Mouse (Mus musculus): ENCODE data around the gene H2-K1. TPM values are rescaled to one million over a fixed set of nuclear protein-coding genes. Genes with fewer than 3 reads are reported as not detected.

The H2-K1 gene
- polyA plus RNA-seq, 1 experiment from 2014 or later: 4.7 TPM

DNA sequence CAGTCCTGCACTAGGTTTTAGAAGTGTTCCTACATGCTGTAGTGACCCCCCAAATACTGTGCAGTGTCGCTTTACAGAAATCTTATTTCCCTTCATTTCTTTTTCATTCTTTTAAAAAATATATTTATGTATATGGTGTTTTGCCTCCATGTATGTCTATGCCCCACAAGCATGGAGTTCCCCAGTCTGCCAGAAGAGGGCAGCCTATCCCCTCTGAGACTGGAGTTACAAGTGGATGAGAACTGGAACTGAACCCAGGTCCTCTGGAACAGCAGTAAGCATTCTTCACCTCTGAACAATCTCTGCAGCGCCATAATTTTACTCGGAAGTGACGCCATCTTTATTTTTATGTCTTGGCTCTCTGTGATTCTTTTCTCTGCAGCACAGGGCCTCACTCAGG lies 30.8 kb downstream of the H2-K1 start:
- DNase-seq (ENCODE audit: low spot score): no peak
- WGBS: 72% methylated on average over 4 of the region's 4 CpGs
- no peaks in the 10 kb centered on the region for H3K9me3 ChIP-seq (replicated peaks)
- peaks cover 24% of the 10 kb centered on the region for H3K36me3 ChIP-seq
- no peaks in the 10 kb centered on the region for H3K4me1 ChIP-seq
- H3K27me3 ChIP-seq (ENCODE audit: low read depth, poor library complexity, severe bottlenecking): no peaks in the 10 kb centered on the region
- no peak overlapping the region for H3K4me3 ChIP-seq
- no peak overlapping the region for H3K27ac ChIP-seq

GRCm38 (mm10) chr17:33968927-33969326 lies 31.2 kb downstream of the H2-K1 start:
- H3K4me3 ChIP-seq: no peak overlapping the region
- H3K4me1 ChIP-seq: no peaks in the 10 kb centered on the region
- no peak for DNase-seq (ENCODE audit: low spot score)
- no peaks in the 10 kb centered on the region for H3K27me3 ChIP-seq (ENCODE audit: low read depth, poor library complexity, severe bottlenecking)
- H3K36me3 ChIP-seq: peaks cover 28% of the 10 kb centered on the region
- 30% methylated on average over 5 of the region's 5 CpGs for WGBS
- H3K27ac ChIP-seq: no peak overlapping the region
- H3K9me3 ChIP-seq (replicated peaks): no peaks in the 10 kb centered on the region

- H3K4me1 ChIP-seq: no peaks in the 10 kb centered on the region
- H3K36me3 ChIP-seq: peaks cover 32% of the 10 kb centered on the region
- H3K9me3 ChIP-seq (replicated peaks): no peaks in the 10 kb centered on the region
- no peaks in the 10 kb centered on the region for H3K27me3 ChIP-seq (ENCODE audit: low read depth, poor library complexity, severe bottlenecking)
- WGBS: 4% methylated on average over 9 of the region's 9 CpGs
- H3K27ac ChIP-seq: no peak overlapping the region
- DNase-seq (ENCODE audit: low spot score): peak; percentile 91
- no peak overlapping the region for H3K4me3 ChIP-seq
Measured at GRCm38 (mm10) chr17:33968489-33968888, 31.7 kb downstream of the H2-K1 start.

DNA sequence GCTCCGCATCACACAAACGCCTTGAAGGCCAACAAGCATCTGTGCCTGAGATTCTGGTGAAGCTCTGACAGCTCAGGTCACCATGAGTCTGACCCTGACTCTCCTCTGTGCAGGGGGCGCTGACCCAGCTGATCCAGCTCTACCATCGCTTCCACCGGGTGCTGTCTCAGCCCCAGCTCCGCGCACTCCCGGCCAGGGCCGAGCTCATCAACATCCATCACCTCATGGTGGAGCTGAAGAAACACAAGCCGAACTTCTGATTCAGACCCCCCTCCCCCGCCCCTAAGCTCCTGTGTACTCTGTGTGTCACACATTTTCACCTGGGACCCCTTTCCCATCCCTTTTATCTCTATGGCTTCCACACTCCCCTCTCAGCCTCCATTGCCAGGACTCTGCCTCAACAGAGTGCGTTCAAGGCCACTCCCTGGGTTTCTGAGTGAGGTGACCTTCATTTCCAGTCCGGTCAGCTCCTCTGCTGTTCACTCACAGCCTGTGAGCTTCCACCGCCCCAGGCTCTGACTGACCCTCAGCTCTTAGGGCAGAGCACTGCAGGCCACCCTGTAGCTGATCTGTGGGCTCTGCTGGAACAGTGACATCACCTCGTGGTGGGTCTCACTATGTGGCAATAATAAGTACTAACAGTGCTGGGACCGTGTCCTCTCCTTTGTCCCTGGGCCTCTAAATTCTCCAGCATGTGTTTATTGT lies 34.1 kb downstream of the H2-K1 start:
- WGBS: 89% methylated on average over 16 of the region's 16 CpGs
- Histone ChIP-seq H3K9me3 (replicated peaks) (no peaks in the 10 kb centered on the region), H3K27ac (no peak overlapping the region), H3K36me3 (peaks cover 57% of the 10 kb centered on the region), H3K27me3 (ENCODE audit: low read depth, poor library complexity, severe bottlenecking) (no peaks in the 10 kb centered on the region), H3K4me1 (no peaks in the 10 kb centered on the region), H3K4me3 (no peak overlapping the region)
- DNase-seq (ENCODE audit: low spot score): no peak

- Histone ChIP-seq H3K9me3 (replicated peaks) (no peaks in the 10 kb centered on the region), H3K27me3 (ENCODE audit: low read depth, poor library complexity, severe bottlenecking) (no peaks in the 10 kb centered on the region), H3K4me3 (no peak overlapping the region), H3K4me1 (no peaks in the 10 kb centered on the region), H3K36me3 (peaks cover 64% of the 10 kb centered on the region), H3K27ac (no peak overlapping the region)
- 95% methylated on average over 17 of the region's 17 CpGs for WGBS
- DNase-seq (ENCODE audit: low spot score): no peak
Measured at GRCm38 (mm10) chr17:33965082-33965845, 34.9 kb downstream of the H2-K1 start.

- H3K27me3 ChIP-seq (ENCODE audit: low read depth, poor library complexity, severe bottlenecking): no peaks in the 10 kb centered on the region
- peaks cover 88% of the 10 kb centered on the region for H3K36me3 ChIP-seq
- no peak for DNase-seq (ENCODE audit: low spot score)
- no peaks in the 10 kb centered on the region for H3K4me1 ChIP-seq
- H3K4me3 ChIP-seq: no peak overlapping the region
- H3K27ac ChIP-seq: no peak overlapping the region
- no peaks in the 10 kb centered on the region for H3K9me3 ChIP-seq (replicated peaks)
- 93% methylated on average over 7 of the region's 7 CpGs for WGBS
Measured at GRCm38 (mm10) chr17:33962876-33963275, 37.3 kb downstream of the H2-K1 start.

GRCm38 (mm10) chr17:33959948-33960347 lies 40.2 kb downstream of the H2-K1 start:
- WGBS: 92% methylated on average over 15 of the region's 15 CpGs
- H3K9me3 ChIP-seq (replicated peaks): no peaks in the 10 kb centered on the region
- no peak overlapping the region for H3K4me3 ChIP-seq
- H3K4me1 ChIP-seq: peaks cover 15% of the 10 kb centered on the region
- H3K27ac ChIP-seq: no peak overlapping the region
- H3K27me3 ChIP-seq (ENCODE audit: low read depth, poor library complexity, severe bottlenecking): no peaks in the 10 kb centered on the region
- peaks cover 69% of the 10 kb centered on the region for H3K36me3 ChIP-seq
- no peak for DNase-seq (ENCODE audit: low spot score)

DNA sequence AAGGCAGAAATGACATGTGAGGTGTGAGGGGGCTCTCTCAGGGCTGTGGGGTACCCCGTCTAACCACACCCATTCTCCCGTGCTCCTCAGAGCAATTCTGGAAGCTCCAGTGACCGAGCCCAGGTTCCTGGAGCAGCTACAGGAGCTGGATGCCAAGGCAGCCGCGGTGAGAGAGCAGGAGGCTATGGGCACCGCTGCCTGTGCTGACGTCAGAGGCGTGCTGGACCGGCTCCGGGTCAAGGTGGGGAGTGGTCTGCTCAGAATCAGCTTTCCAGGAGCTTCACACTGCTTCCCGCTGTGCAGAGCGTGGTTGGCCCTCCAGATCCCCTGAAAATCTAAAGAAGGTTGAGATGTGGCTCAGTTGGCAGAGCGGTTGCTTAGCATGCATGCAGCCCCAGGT lies 41.0 kb downstream of the H2-K1 start:
- Histone ChIP-seq H3K4me3 (no peak overlapping the region), H3K27ac (no peak overlapping the region), H3K27me3 (ENCODE audit: low read depth, poor library complexity, severe bottlenecking) (no peaks in the 10 kb centered on the region), H3K4me1 (peaks cover 21% of the 10 kb centered on the region), H3K36me3 (peaks cover 70% of the 10 kb centered on the region), H3K9me3 (replicated peaks) (no peaks in the 10 kb centered on the region)
- whole genome bisulfite sequencing: 93% methylated on average over 13 of the region's 13 CpGs
- no peak for DNase-seq (ENCODE audit: low spot score)

DNA sequence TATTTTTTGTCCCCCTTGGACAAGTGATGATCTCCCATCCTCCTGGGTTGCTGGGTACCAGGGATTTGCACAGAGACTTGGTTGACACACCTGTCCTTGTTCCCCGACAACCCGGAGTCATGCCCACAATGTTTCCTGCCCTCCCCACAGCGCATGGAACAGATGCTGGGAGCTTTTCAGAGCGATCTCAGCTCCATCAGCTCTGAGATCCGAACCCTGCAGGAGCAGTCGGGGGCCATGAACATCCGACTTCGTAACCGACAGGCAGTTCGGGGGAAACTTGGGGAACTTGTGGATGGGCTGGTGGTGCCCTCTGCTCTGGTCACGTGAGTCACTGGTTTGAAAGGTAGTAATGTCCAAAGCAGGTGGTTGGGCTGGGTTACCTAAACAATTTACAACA lies 41.7 kb downstream of the H2-K1 start:
- Histone ChIP-seq H3K27me3 (ENCODE audit: low read depth, poor library complexity, severe bottlenecking) (no peaks in the 10 kb centered on the region), H3K4me3 (no peak overlapping the region; the same call in 1 of the 2 replicates), H3K4me1 (peaks cover 28% of the 10 kb centered on the region), H3K36me3 (peaks cover 70% of the 10 kb centered on the region), H3K27ac (no peak overlapping the region), H3K9me3 (replicated peaks) (no peaks in the 10 kb centered on the region)
- 95% methylated on average over 11 of the region's 11 CpGs for WGBS
- no peak for DNase-seq (ENCODE audit: low spot score)

DNA sequence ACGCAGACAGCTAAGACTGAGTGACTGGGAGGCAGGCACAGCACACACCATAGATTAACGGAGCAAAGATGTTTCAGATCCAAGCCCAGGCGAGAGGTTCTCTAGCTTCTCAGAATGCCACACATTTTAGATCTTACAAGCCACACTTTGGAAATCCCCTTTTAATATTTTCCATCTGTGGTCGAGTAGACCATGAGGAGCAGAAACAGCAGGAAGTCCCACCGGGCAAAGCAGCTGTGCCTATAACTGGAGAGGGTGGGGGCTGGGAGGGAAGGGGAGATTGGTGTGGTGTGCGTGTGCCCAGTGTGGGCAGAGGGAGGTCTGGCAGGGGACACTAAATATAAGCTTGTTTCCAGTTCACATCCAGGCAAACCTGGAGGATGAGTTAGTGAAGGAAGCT lies 42.7 kb downstream of the H2-K1 start:
- Histone ChIP-seq H3K4me1 (peaks cover 37% of the 10 kb centered on the region), H3K36me3 (peaks cover 70% of the 10 kb centered on the region), H3K4me3 (no peak overlapping the region), H3K9me3 (replicated peaks) (no peaks in the 10 kb centered on the region), H3K27me3 (ENCODE audit: low read depth, poor library complexity, severe bottlenecking) (no peaks in the 10 kb centered on the region), H3K27ac (no peak overlapping the region)
- 80% methylated on average over 6 of the region's 6 CpGs for WGBS
- DNase-seq (ENCODE audit: low spot score): no peak

- Histone ChIP-seq H3K4me3 (peak overlapping the region; percentile 99), H3K27me3 (ENCODE audit: low read depth, poor library complexity, severe bottlenecking) (no peaks in the 10 kb centered on the region), H3K36me3 (peaks cover 70% of the 10 kb centered on the region), H3K4me1 (peaks cover 49% of the 10 kb centered on the region), H3K9me3 (replicated peaks) (no peaks in the 10 kb centered on the region), H3K27ac (peak overlapping the region; percentile 98)
- DNase-seq (ENCODE audit: low spot score): no peak
- 8% methylated on average over 10 of the region's 10 CpGs for WGBS
Measured at GRCm38 (mm10) chr17:33956336-33956735, 43.8 kb downstream of the H2-K1 start.

DNA sequence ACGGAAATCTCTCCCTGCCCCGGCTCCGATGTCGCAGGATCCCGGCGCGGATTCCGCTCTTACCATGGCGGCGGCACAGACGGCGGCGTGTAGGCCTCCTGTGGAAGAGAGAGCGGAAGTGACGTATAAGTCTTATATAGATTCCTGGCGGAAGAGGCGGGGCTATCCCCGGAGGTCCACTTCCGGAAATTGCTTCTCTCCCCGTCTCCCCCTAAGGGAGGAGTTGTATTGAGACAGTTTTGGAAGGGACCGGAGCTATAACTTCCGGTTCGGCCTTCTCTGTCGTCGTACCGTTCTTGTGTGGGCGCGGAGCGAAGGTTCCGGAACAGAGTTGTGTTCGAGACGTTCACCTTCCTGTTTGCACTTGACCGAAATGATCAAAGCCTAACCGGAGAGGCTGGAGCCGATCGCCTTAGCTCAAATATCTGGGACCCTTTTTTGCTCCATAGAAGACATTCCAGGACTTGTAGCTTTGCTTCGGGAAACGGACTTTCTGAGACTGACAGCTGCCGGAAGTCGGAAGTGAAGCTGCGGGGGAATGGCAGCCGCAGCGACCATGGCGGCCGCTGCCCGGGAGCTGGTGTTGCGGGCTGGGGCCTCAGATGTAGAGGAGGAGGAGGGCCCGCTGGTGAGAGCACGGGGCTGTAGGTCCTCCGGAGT lies 44.5 kb downstream of the H2-K1 start, which contains the start of the genes Vps52 and Rps18:
Vps52 (plus strand) TSS at position 258 of the 660 bp plus-strand sequence.
Rps18 (minus strand) TSS at position 447 of the 660 bp plus-strand sequence.
- Histone ChIP-seq H3K4me3 (peak within 1 kb of the TSS; percentile 99), H3K36me3 (peaks cover 69% of the 10 kb centered on the region), H3K9me3 (replicated peaks) (no peaks in the 10 kb centered on the region), H3K27me3 (ENCODE audit: low read depth, poor library complexity, severe bottlenecking) (no peaks in the 10 kb centered on the region), H3K4me1 (peaks cover 55% of the 10 kb centered on the region), H3K27ac (peak within 1 kb of the TSS; percentile 98)
- WGBS: under 1% methylated on average over 50 of the region's 50 CpGs
- DNase-seq (ENCODE audit: low spot score): peak; percentile 96

Data from limb, embryonic 10.5 days (tissue).